Mouse (Mus musculus) hindbrain, embryonic 11.5 days (tissue): ENCODE data around the gene Olfr215. TPM values are rescaled to one million over a fixed set of nuclear protein-coding genes. Genes with fewer than 3 reads are reported as not detected.
"Not testable (repeated sequence)": the region's sequence is repeated elsewhere in the genome, so short reads cannot be mapped to it uniquely, and the experiment has no call there.

ENCODE experiments used
- ATAC-seq: fragments of 200-750 bp; cut with Nextera tagmentation; 2 replicates; pipeline ENCODE4 v1.8.0; 2017; ENCODE audit warnings: mild to moderate bottlenecking, moderate TSS enrichment, moderate library complexity; ENCODE audit not compliant: low FRiP score
- DNase-seq: peaks from one replicate; pipeline ENCODE4 v3.0.0-alpha.2; 2015; ENCODE audit warnings: low spot score
- H3K27ac ChIP-seq: fragments of 300-500 bp; sonication (generic); 2 replicates; pipeline ENCODE4 v1.5.1; 2014; ENCODE audit warnings: mild to moderate bottlenecking, low read depth, low read length
- H3K27me3 ChIP-seq: fragments of 300-500 bp; sonication (generic); 2 replicates; pipeline ENCODE4 v1.6.1; 2014; ENCODE audit warnings: mild to moderate bottlenecking, low read length, moderate library complexity, mixed read lengths; ENCODE audit not compliant: control insufficient read depth, insufficient read depth
- H3K36me3 ChIP-seq: fragments of 300-500 bp; sonication (generic); 2 replicates; pipeline ENCODE4 v1.6.1; 2014; ENCODE audit warnings: mild to moderate bottlenecking, low read length, moderate library complexity, mixed read lengths; ENCODE audit not compliant: control insufficient read depth, insufficient read depth
- H3K4me1 ChIP-seq: fragments of 300-500 bp; sonication (generic); replicated peaks from 2 replicates; pipeline ENCODE4 v1.6.1; 2014; ENCODE audit warnings: low read length, mixed read lengths; ENCODE audit not compliant: control insufficient read depth, insufficient read depth
- H3K4me2 ChIP-seq: fragments of 300-500 bp; sonication (generic); replicated peaks from 2 replicates; pipeline ENCODE4 v1.6.1; 2014; ENCODE audit warnings: mild to moderate bottlenecking, low read depth, low read length
- H3K4me3 ChIP-seq: fragments of 300-500 bp; sonication (generic); 2 replicates; pipeline ENCODE4 v1.5.1; 2014; ENCODE audit warnings: low read depth, low read length
- H3K9ac ChIP-seq: fragments of 300-500 bp; sonication (generic); 2 replicates; pipeline ENCODE4 v1.6.1; 2014; ENCODE audit warnings: low read depth, low read length
- H3K9me3 ChIP-seq: fragments of 300-500 bp; sonication (generic); 2 replicates; pipeline ENCODE4 v1.6.1; 2016; ENCODE audit warnings: low read length; ENCODE audit not compliant: control insufficient read depth
- WGBS: fragments of 180-500 bp; shearing (Covaris S2); extraction: QIAGEN DNeasy Blood & Tissue Kit; methylation state at CpG from one replicate; pipeline ENCODE4 v1.1.7; 2014; 5-methylcytosine and 5-hydroxymethylcytosine counted together
- polyA plus RNA-seq: library from polyadenylated mRNA; unstranded; fragments of >200 nt; fragmentation: Nextera tagmentation; extraction: Ambion mirVana; gene quantifications from 2 replicates; pipeline ENCODE4 v1.2.1, GENCODE M21; 2014

Olfr215 gene
- polyA plus RNA-seq, 1 experiment from 2014 or later = not detected

- Histone ChIP-seq H3K27ac (no peak overlapping the region), H3K27me3 (no peaks in the 10 kb centered on the region), H3K4me2 (no peak overlapping the region), H3K4me1 (no peaks in the 10 kb centered on the region), H3K9ac (no peak overlapping the region), H3K9me3 (no peaks in the 10 kb centered on the region), H3K36me3 (no peaks in the 10 kb centered on the region), H3K4me3 (no peak overlapping the region)
- ATAC-seq (no peak), DNase-seq (no peak)
- 46% methylated on average over 4 of the region's 4 CpGs for WGBS
These were observed 23.2 kb upstream of the Olfr215 start for GRCm38 (mm10) chr6:116607230-116607629.

- not testable (repeated sequence) for H3K27me3 ChIP-seq, H3K4me1 ChIP-seq, H3K27ac ChIP-seq, H3K36me3 ChIP-seq, H3K4me2 ChIP-seq, ATAC-seq, H3K9ac ChIP-seq, H3K9me3 ChIP-seq, DNase-seq, H3K4me3 ChIP-seq
These were observed 17.0 kb upstream of the Olfr215 start for GRCm38 (mm10) chr6:116600969-116601368.

- Histone ChIP-seq H3K4me2 (no peak overlapping the region), H3K4me3 (no peak overlapping the region), H3K27ac (no peak overlapping the region), H3K9ac (no peak overlapping the region), H3K27me3 (no peaks in the 10 kb centered on the region), H3K9me3 (no peaks in the 10 kb centered on the region), H3K4me1 (no peaks in the 10 kb centered on the region), H3K36me3 (no peaks in the 10 kb centered on the region)
- ATAC-seq = no peak
- peak; percentile 60 for DNase-seq
- WGBS = 34% methylated on average over 3 of the region's 3 CpGs
These were observed 14.2 kb downstream of the Olfr215 start for GRCm38 (mm10) chr6:116569834-116570233.

- no peak for DNase-seq
These were observed 29.0 kb downstream of the Olfr215 start for GRCm38 (mm10) chr6:116554952-116555351.

GRCm38 (mm10) chr6:116553935-116554334, 30.1 kb downstream of the Olfr215 start, which contains the start of gene Olfr214:
Olfr214 (plus strand) TSS chr6:116554235.
- H3K9me3 ChIP-seq = no peaks in the 10 kb centered on the region
- H3K4me1 ChIP-seq = no peaks in the 10 kb centered on the region
- H3K9ac ChIP-seq = no peak within 1 kb of the TSS
- no peaks in the 10 kb centered on the region for H3K36me3 ChIP-seq
- 82% methylated on average over 1 of the region's 1 CpGs for WGBS
- H3K4me3 ChIP-seq = no peak within 1 kb of the TSS
- DNase-seq (no peak), ATAC-seq (no peak)
- H3K27me3 ChIP-seq = no peaks in the 10 kb centered on the region
- no peak within 1 kb of the TSS for H3K4me2 ChIP-seq
- no peak within 1 kb of the TSS for H3K27ac ChIP-seq

More at GRCm38 (mm10) chr6:116554952-116555351, 29.0 kb downstream of the Olfr215 start:
- Histone ChIP-seq H3K9me3 (no peaks in the 10 kb centered on the region), H3K4me3 (no peak overlapping the region), H3K27ac (no peak overlapping the region), H3K36me3 (no peaks in the 10 kb centered on the region), H3K4me2 (no peak overlapping the region), H3K27me3 (no peaks in the 10 kb centered on the region), H3K4me1 (no peaks in the 10 kb centered on the region), H3K9ac (no peak overlapping the region)
- 79% methylated on average over 3 of the region's 3 CpGs for WGBS
- ATAC-seq = no peak

- not testable (repeated sequence) for H3K27ac ChIP-seq
- WGBS = 95% methylated on average over 11 of the region's 11 CpGs
These were observed 33.2 kb downstream of the Olfr215 start, which contains the start of gene Gm5580 for GRCm38 (mm10) chr6:116550841-116551240. Gm5580 (plus strand) TSS chr6:116551141.

GRCm38 (mm10) chr6:116542500-116542899, 41.5 kb downstream of the Olfr215 start:
- H3K9me3 ChIP-seq = no peaks in the 10 kb centered on the region
- H3K4me3 ChIP-seq = no peak overlapping the region
- no peak for DNase-seq
- H3K4me1 ChIP-seq = no peaks in the 10 kb centered on the region
- no peaks in the 10 kb centered on the region for H3K36me3 ChIP-seq
- no peak overlapping the region for H3K27ac ChIP-seq
- 94% methylated on average over 2 of the region's 2 CpGs for WGBS
- no peaks in the 10 kb centered on the region for H3K27me3 ChIP-seq
- H3K4me2 ChIP-seq = no peak overlapping the region
- ATAC-seq = no peak
- no peak overlapping the region for H3K9ac ChIP-seq

More at GRCm38 (mm10) chr6:116550841-116551240, 33.2 kb downstream of the Olfr215 start, which contains the start of gene Gm5580:
- H3K9ac ChIP-seq, ATAC-seq, H3K36me3 ChIP-seq, H3K4me3 ChIP-seq, H3K4me1 ChIP-seq, H3K4me2 ChIP-seq, H3K27me3 ChIP-seq, H3K9me3 ChIP-seq, DNase-seq: not testable (repeated sequence)

- H3K27ac ChIP-seq = no peak within 1 kb of the TSS
- H3K4me3 ChIP-seq = no peak within 1 kb of the TSS
- no peak within 1 kb of the TSS for H3K9ac ChIP-seq
- no peak within 1 kb of the TSS for H3K4me2 ChIP-seq
- H3K27me3 ChIP-seq = no peaks in the 10 kb centered on the region
- 85% methylated on average over 1 of the region's 1 CpGs for WGBS
- H3K4me1 ChIP-seq = no peaks in the 10 kb centered on the region
- H3K36me3 ChIP-seq = no peaks in the 10 kb centered on the region
- ATAC-seq = no peak
- no peaks in the 10 kb centered on the region for H3K9me3 ChIP-seq
- no peak for DNase-seq
These were observed 45.8 kb downstream of the Olfr215 start, which contains the start of gene Olfr213 for GRCm38 (mm10) chr6:116538156-116538555. Olfr213 (plus strand) TSS chr6:116538456.
